Mouse (Mus musculus) adrenal gland, adult 8-10 months (tissue): Measurements from ENCODE around the gene Grip1. TPM values are rescaled to one million over a fixed set of nuclear protein-coding genes. Genes with fewer than 3 reads are reported as not detected.

Source experiments
- DNase-seq: peaks from one replicate; pipeline ENCODE4 v3.0.0; 2022
- total RNA-seq, 4 experiments: library from RNA; stranded (reverse); gene quantifications; 2 replicates each; pipeline ENCODE4 v1.2.4; 2022

Gene Grip1
- total RNA-seq, 4 experiments from 2014 or later, result 0.46 to 1.0 (median 0.91) TPM

DNA sequence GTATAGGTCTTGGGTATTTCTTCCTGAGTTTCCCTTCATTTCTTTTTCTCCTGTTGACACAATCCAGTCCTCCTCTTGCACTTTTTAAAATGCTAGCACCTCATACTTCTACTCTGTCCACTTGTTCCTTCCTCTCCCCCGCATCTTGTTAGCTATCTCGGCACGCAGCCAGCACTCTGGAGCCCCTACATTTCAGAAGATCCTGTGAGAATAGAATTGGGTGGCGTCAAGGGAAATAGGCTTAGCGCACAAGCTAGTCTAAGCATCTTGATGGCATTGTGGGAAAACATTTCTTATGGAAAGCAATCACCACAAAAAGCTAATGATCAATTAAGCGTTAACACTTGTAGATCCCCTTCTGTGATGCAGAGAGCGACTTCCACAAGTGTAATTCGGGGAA, 512.7 kb downstream of the Grip1 start:
- DNase-seq, result no peak

- no peak for DNase-seq
These were observed 525.8 kb downstream of the Grip1 start for GRCm38 (mm10) chr10:119979396-119979795.

DNA sequence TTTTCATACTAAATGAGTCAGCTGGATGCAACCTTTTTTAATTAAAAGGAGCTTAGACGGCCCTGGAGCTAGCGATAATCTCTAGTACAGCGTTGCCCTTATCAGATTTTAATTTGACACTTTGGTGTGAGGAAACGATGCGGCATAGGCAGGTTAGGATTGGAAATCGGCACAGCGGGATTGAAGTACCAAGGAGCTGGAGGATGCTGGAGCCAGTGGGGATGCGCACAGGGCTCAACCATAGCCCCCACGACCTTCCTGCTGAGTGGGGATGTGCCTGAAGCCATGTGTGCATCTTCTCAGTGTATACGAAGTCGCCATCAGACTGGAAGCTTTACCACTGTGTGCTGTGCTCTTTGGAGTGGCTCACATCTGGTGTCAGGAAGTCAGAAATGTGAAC, 526.4 kb downstream of the Grip1 start:
- no peak for DNase-seq

GRCm38 (mm10) chr10:119984299-119984698, 530.7 kb downstream of the Grip1 start:
- no peak for DNase-seq

- no peak for DNase-seq
These were observed 544.8 kb downstream of the Grip1 start for GRCm38 (mm10) chr10:119998475-119998874.

GRCm38 (mm10) chr10:120002149-120002548, 548.5 kb downstream of the Grip1 start:
- DNase-seq, result no peak

DNA sequence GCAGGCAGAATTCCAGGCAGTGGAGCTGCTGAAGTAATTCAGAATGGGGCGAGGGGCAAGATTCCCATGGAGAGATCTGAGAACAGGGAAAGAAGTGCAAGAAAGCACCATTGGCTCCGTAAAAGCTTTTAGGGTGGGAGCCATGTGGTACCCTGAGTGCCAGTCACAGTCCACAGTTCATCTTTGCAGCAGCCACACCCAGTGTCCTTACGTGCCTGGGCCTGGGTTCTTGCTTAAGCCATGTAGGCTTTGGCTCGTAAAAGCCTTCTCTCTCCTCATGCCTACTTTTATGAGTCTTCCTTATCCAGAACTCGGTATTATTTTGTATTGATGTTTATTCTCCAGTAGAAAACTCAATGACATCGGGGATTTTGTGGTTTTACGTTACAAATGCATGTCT, 550.5 kb downstream of the Grip1 start:
- no peak for DNase-seq

- DNase-seq, result no peak
These were observed 552.0 kb downstream of the Grip1 start for GRCm38 (mm10) chr10:120005581-120005980.

GRCm38 (mm10) chr10:120012331-120012730, 558.7 kb downstream of the Grip1 start:
- DNase-seq, result no peak

- no peak for DNase-seq
These were observed 561.5 kb downstream of the Grip1 start for GRCm38 (mm10) chr10:120015117-120015516.

GRCm38 (mm10) chr10:120026437-120026836, 572.8 kb downstream of the Grip1 start:
- no peak for DNase-seq

- no peak for DNase-seq
These were observed 577.3 kb downstream of the Grip1 start for GRCm38 (mm10) chr10:120030901-120031300.

DNA sequence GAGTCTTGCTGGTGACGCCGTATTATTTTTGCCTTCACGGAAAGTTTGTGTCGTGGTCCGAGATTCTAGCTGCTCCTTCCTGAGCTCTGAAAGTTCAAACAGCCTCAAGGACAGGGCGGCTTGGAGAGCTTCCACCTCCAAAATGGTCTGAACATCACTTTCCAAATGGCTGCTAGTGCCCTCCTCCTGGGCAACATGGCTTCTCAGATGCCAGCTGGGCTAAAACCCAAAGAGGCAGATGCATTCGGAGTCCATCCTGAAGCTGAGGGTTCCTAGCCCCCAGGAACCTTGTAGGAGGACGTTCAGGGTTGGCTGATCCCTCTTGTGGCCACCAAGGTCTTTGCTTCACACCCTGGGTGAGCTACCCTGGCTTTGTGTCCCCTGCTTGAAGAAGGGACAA, 577.7 kb downstream of the Grip1 start:
- no peak for DNase-seq

DNA sequence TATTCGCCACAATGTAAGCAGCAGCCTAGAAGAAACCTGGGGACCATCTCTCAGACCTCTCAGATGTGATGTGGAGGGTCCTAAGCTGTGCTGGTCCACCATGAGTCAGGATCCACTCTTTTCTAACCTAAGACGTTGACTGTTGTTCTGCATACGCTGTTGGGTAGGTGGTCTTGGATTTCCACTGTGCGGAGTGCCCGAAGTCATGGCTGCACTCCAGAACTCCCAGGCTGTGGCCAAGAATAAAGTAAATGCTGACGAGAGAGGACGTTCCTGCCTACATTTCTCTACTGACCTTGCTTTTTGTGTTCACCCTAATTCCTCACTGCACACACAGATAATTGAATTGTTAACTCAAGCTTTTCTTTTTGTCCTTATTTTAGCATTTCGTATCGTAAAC, 580.2 kb downstream of the Grip1 start:
- no peak for DNase-seq

DNA sequence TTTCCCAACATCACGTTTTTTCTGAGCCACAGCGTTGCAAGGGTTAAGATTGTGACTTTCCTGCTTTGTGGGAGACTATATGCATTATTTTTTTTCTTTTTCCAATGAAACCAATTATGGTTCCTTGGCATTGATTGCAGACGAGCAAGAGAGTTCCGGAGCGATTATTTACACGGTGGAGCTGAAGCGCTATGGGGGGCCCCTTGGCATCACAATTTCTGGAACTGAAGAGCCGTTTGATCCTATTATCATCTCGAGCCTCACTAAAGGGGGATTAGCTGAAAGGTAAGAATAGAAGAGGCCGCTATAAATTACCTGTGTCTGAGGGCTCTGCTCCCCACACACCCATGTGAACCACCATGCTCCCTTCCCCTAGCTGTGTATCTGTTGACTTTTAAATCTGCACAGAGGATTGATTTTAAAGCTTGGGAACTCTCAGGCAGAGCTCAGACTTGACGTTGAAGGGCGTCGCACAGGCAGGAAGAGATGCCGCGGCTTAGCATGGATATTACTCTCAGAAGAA, 581.6 kb downstream of the Grip1 start:
- DNase-seq, result no peak

DNA sequence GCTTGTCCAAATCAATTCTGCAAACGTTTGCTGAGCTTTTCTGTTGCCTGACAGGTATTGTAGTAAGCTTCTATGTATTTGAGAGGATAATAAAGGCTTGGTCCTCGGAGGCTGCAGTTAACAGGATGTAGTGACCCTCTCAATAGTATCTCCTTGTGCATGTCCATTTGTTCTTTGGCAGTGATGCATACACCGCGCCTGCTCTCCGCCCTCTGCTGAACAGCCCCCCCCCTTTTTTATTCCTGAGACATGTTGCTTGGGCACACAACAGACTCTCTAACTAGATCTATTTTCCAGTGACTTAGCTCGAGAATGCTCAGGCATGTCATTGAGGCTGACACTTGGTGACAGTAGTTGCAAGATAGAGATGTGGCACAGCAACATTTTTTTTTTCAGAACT, 582.2 kb downstream of the Grip1 start:
- DNase-seq, result no peak

DNA sequence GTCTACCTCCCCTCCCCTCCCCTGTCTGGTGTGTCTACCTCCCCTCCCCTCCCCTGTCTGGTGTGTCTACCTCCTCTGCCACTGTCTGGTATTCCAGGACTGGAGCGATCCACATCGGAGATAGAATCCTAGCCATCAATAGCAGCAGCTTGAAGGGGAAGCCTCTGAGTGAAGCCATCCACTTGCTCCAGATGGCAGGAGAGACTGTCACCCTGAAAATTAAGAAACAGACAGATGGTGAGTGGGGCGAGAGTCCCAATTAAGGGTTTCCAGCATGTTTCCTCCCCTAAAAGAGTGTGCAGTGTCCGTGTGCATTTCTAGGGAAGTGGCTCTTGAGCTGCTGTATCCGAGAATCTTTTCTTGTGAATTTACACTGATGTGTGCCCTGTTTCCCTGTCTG, 584.6 kb downstream of the Grip1 start:
- DNase-seq, result no peak

GRCm38 (mm10) chr10:120044237-120044636, 590.6 kb downstream of the Grip1 start:
- DNase-seq, result no peak

DNA sequence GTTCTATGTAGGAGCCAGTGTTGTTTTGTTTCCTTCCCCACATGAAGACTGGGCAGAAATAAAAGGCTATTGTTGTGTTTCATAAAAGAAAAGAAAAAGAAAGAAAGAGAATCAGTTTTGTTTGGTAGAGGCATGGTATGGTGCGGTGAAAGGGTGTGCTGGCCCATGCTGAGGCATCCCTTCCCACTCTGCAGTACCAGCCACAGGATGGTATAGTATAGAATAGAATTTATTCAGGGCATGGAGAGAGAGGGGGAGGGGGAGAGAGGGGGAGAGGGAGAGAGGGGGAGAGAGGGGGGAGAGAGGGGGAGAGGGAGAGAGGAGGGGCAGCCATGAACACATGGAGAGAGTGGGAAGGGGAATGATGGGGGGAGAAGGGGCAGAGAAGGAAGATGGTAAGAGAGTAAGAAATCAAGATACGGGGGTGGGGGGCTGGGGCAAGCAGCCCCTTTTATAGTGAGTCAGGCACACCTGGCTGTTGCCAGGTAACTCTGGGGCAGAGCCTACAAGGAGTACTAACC, 591.1 kb downstream of the Grip1 start:
- DNase-seq, result no peak

- peak; percentile 10 for DNase-seq
These were observed 607.1 kb downstream of the Grip1 start for GRCm38 (mm10) chr10:120060579-120061237.

- DNase-seq, result no peak
These were observed 607.9 kb downstream of the Grip1 start for GRCm38 (mm10) chr10:120061238-120062130.

DNA sequence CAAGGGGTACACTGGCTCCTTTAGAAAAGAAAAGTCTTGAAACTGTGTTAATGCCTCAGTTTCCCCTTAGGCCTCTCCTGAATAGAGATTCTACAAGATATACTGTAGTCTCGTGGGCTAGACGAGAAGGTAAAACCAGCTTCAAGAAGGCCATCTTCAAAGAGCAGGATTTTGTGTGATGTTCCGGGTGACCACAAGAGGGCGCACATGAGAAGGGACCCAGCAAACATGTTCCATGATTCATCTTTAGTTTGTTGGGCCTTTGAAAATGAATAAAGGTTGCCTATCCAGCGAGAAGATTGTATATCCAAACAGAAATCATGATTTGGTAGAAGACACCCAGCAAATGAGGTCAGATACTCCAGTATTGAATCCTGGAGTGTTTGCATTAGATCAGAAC, 610.8 kb downstream of the Grip1 start:
- DNase-seq, result peak; percentile 19

DNA sequence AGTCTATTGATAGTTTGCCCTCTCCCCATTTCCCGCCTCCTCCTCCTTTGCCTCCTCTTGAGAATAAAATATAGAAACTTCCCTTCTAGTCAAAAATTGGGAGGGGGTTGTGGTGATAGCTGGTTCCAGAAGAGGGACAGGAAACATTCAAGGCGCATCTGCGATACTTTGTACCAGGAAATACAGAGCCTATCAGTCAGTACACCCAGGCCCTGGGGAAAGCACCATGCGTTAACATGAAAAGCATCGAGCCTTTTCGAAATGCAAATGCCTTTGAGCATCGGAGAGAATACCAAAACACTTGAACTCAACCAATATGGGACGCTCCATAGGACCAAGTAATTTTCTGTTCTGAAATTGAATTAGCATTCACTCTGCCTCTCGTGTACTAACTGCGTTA, 612.7 kb downstream of the Grip1 start:
- no peak for DNase-seq
